Mouse (Mus musculus) lung, adult 2 months (tissue): ENCODE results near the gene Adgre1.

Experiments
- CTCF ChIP-seq: fragments of 200-500 bp; IDR thresholded peaks from 2 replicates; pipeline ENCODE4 v1.5.1; 2011; ENCODE audit warnings: mild to moderate bottlenecking, low read length, control low read depth; ENCODE audit not compliant: insufficient read depth
- POLR2A ChIP-seq: fragments of 200-500 bp; IDR thresholded peaks from 2 replicates; pipeline ENCODE4 v1.6.1; 2011; ENCODE audit warnings: low read depth, mild to moderate bottlenecking, control low read depth, low read length, borderline replicate concordance; ENCODE audit errors: extremely low read depth

DNA sequence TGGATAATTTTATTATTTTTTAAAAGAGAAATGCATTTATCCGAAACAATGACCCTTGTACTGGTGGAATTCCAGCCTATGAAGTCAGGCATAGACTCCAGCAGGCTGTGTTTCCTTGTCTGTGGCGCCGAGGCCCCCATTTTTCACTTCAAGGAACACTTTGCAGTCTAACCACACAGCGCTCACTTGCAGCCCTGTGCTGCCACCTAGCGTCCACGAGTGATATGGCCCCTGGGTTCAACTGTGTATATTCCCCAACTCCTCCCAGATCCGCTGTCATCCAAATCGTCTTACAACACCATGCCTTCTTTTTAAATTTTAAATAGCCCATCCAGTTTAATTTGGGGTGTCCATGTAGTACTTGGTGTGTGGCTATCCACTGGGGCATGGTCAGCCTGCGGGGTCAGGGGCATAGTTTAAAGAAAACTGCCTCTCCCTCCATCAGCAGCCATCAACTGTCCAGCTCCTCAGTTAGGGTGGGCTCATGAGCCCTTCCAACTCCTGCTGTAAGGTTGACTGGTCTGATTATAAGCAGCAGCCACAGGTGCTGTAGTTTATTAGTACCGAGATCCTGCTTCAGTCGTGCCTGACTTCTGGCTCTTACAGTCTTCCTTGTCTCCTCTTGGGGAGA, 22.7 kb upstream of the Adgre1 start:
- TF ChIP-seq CTCF (peak; percentile 99), POLR2A (no peak)
